Mouse (Mus musculus): ENCODE data around the gene Magix. TPM values are rescaled to one million over a fixed set of nuclear protein-coding genes. Genes with fewer than 3 reads are reported as not detected.

The Magix gene
- polyA plus RNA-seq, 1 experiment from 2014 or later: 0.13 TPM

GRCm38 (mm10) chrX:7665739-7666502 is 15.1 kb downstream of the Magix start:
- Histone ChIP-seq H3K36me3 (ENCODE audit: control insufficient read depth, insufficient read depth, low read length) (no peaks in the 10 kb centered on the region), H3K27ac (ENCODE audit: low read length) (no peak overlapping the region), H3K9me3 (replicated peaks; ENCODE audit: control insufficient read depth, low read length, poor library complexity, severe bottlenecking) (no peaks in the 10 kb centered on the region), H3K4me1 (ENCODE audit: control insufficient read depth, insufficient read depth, low read length) (no peaks in the 10 kb centered on the region), H3K27me3 (ENCODE audit: control insufficient read depth, insufficient read depth, low read depth, low read length) (no peaks in the 10 kb centered on the region), H3K4me3 (ENCODE audit: low read depth, low read length) (no peak overlapping the region), H3K4me2 (ENCODE audit: low read length) (no peak overlapping the region), H3K9ac (ENCODE audit: low read depth, low read length) (no peak overlapping the region)
- no peak for ATAC-seq
- WGBS: 76% methylated on average over 21 of the region's 21 CpGs

- Histone ChIP-seq H3K27me3 (ENCODE audit: control insufficient read depth, insufficient read depth, low read depth, low read length) (no peaks in the 10 kb centered on the region), H3K4me1 (ENCODE audit: control insufficient read depth, insufficient read depth, low read length) (no peaks in the 10 kb centered on the region), H3K27ac (ENCODE audit: low read length) (no peak overlapping the region), H3K4me2 (ENCODE audit: low read length) (no peak overlapping the region), H3K9me3 (replicated peaks; ENCODE audit: control insufficient read depth, low read length, poor library complexity, severe bottlenecking) (no peaks in the 10 kb centered on the region), H3K36me3 (ENCODE audit: control insufficient read depth, insufficient read depth, low read length) (no peaks in the 10 kb centered on the region), H3K4me3 (ENCODE audit: low read depth, low read length) (no peak overlapping the region), H3K9ac (ENCODE audit: low read depth, low read length) (no peak overlapping the region)
- ATAC-seq: no peak
- 91% methylated on average over 11 of the region's 11 CpGs for WGBS
Observed at GRCm38 (mm10) chrX:7664791-7665190, 16.3 kb downstream of the Magix start.

GRCm38 (mm10) chrX:7662936-7663335 is 18.1 kb downstream of the Magix start:
- no peaks in the 10 kb centered on the region for H3K36me3 ChIP-seq (ENCODE audit: control insufficient read depth, insufficient read depth, low read length)
- WGBS: 88% methylated on average over 3 of the region's 3 CpGs
- no peak overlapping the region for H3K27ac ChIP-seq (ENCODE audit: low read length)
- H3K4me1 ChIP-seq (ENCODE audit: control insufficient read depth, insufficient read depth, low read length): no peaks in the 10 kb centered on the region
- H3K4me2 ChIP-seq (ENCODE audit: low read length): no peak overlapping the region
- H3K9me3 ChIP-seq (replicated peaks; ENCODE audit: control insufficient read depth, low read length, poor library complexity, severe bottlenecking): no peaks in the 10 kb centered on the region
- no peak overlapping the region for H3K4me3 ChIP-seq (ENCODE audit: low read depth, low read length)
- no peaks in the 10 kb centered on the region for H3K27me3 ChIP-seq (ENCODE audit: control insufficient read depth, insufficient read depth, low read depth, low read length)
- H3K9ac ChIP-seq (ENCODE audit: low read depth, low read length): no peak overlapping the region
- ATAC-seq: no peak

- Histone ChIP-seq H3K36me3 (ENCODE audit: control insufficient read depth, insufficient read depth, low read length) (no peaks in the 10 kb centered on the region), H3K4me2 (ENCODE audit: low read length) (no peak overlapping the region), H3K4me1 (ENCODE audit: control insufficient read depth, insufficient read depth, low read length) (no peaks in the 10 kb centered on the region), H3K9ac (ENCODE audit: low read depth, low read length) (no peak overlapping the region), H3K27ac (ENCODE audit: low read length) (no peak overlapping the region), H3K27me3 (ENCODE audit: control insufficient read depth, insufficient read depth, low read depth, low read length) (no peaks in the 10 kb centered on the region), H3K9me3 (replicated peaks; ENCODE audit: control insufficient read depth, low read length, poor library complexity, severe bottlenecking) (no peaks in the 10 kb centered on the region), H3K4me3 (ENCODE audit: low read depth, low read length) (no peak overlapping the region)
- WGBS: 84% methylated on average over 4 of the region's 4 CpGs
- no peak for ATAC-seq
Observed at GRCm38 (mm10) chrX:7661086-7661485, 20.0 kb downstream of the Magix start.

- Histone ChIP-seq H3K9ac (ENCODE audit: low read depth, low read length) (no peak overlapping the region), H3K27ac (ENCODE audit: low read length) (no peak overlapping the region), H3K9me3 (replicated peaks; ENCODE audit: control insufficient read depth, low read length, poor library complexity, severe bottlenecking) (no peaks in the 10 kb centered on the region), H3K4me3 (ENCODE audit: low read depth, low read length) (no peak overlapping the region), H3K4me2 (ENCODE audit: low read length) (no peak overlapping the region), H3K4me1 (ENCODE audit: control insufficient read depth, insufficient read depth, low read length) (no peaks in the 10 kb centered on the region), H3K36me3 (ENCODE audit: control insufficient read depth, insufficient read depth, low read length) (no peaks in the 10 kb centered on the region), H3K27me3 (ENCODE audit: control insufficient read depth, insufficient read depth, low read depth, low read length) (no peaks in the 10 kb centered on the region)
- ATAC-seq: no peak
- 54% methylated on average over 11 of the region's 11 CpGs for WGBS
Observed at GRCm38 (mm10) chrX:7658785-7659589, 22.1 kb downstream of the Magix start.

- no peaks in the 10 kb centered on the region for H3K4me1 ChIP-seq (ENCODE audit: control insufficient read depth, insufficient read depth, low read length)
- H3K9me3 ChIP-seq (replicated peaks; ENCODE audit: control insufficient read depth, low read length, poor library complexity, severe bottlenecking): no peaks in the 10 kb centered on the region
- no peaks in the 10 kb centered on the region for H3K36me3 ChIP-seq (ENCODE audit: control insufficient read depth, insufficient read depth, low read length)
- no peak overlapping the region for H3K4me3 ChIP-seq (ENCODE audit: low read depth, low read length)
- no peak overlapping the region for H3K4me2 ChIP-seq (ENCODE audit: low read length)
- no peak overlapping the region for H3K27ac ChIP-seq (ENCODE audit: low read length)
- 27% methylated on average over 15 of the region's 15 CpGs for WGBS
- H3K9ac ChIP-seq (ENCODE audit: low read depth, low read length): no peak overlapping the region
- no peaks in the 10 kb centered on the region for H3K27me3 ChIP-seq (ENCODE audit: control insufficient read depth, insufficient read depth, low read depth, low read length)
- no peak for ATAC-seq
Observed at GRCm38 (mm10) chrX:7658031-7658784, 22.8 kb downstream of the Magix start.

GRCm38 (mm10) chrX:7657221-7657639 is 23.8 kb downstream of the Magix start, which contains the start of gene Prickle3:
Gene Prickle3 (plus strand): TSS chrX:7657260.
- H3K9ac ChIP-seq (ENCODE audit: low read depth, low read length): no peak within 1 kb of the TSS
- peak within 1 kb of the TSS; percentile 42 for H3K4me2 ChIP-seq (ENCODE audit: low read length)
- no peaks in the 10 kb centered on the region for H3K4me1 ChIP-seq (ENCODE audit: control insufficient read depth, insufficient read depth, low read length)
- H3K9me3 ChIP-seq (replicated peaks; ENCODE audit: control insufficient read depth, low read length, poor library complexity, severe bottlenecking): no peaks in the 10 kb centered on the region
- H3K27ac ChIP-seq (ENCODE audit: low read length): no peak within 1 kb of the TSS
- no peaks in the 10 kb centered on the region for H3K27me3 ChIP-seq (ENCODE audit: control insufficient read depth, insufficient read depth, low read depth, low read length)
- peak; percentile 61; the same call in 1 of the 2 replicates for ATAC-seq
- no peaks in the 10 kb centered on the region for H3K36me3 ChIP-seq (ENCODE audit: control insufficient read depth, insufficient read depth, low read length)
- peak within 1 kb of the TSS; percentile 22 for H3K4me3 ChIP-seq (ENCODE audit: low read depth, low read length)
- 20% methylated on average over 26 of the region's 26 CpGs for WGBS

- WGBS: 18% methylated on average over 25 of the region's 25 CpGs
- peak; percentile 95 for ATAC-seq
- Histone ChIP-seq H3K4me2 (ENCODE audit: low read length) (peak overlapping the region; percentile 56), H3K27me3 (ENCODE audit: control insufficient read depth, insufficient read depth, low read depth, low read length) (no peaks in the 10 kb centered on the region), H3K27ac (ENCODE audit: low read length) (peak overlapping the region; percentile 75), H3K4me1 (ENCODE audit: control insufficient read depth, insufficient read depth, low read length) (no peaks in the 10 kb centered on the region), H3K36me3 (ENCODE audit: control insufficient read depth, insufficient read depth, low read length) (no peaks in the 10 kb centered on the region; the same call in 1 of the 2 replicates), H3K4me3 (ENCODE audit: low read depth, low read length) (peak overlapping the region; percentile 30), H3K9me3 (replicated peaks; ENCODE audit: control insufficient read depth, low read length, poor library complexity, severe bottlenecking) (no peaks in the 10 kb centered on the region), H3K9ac (ENCODE audit: low read depth, low read length) (peak overlapping the region; percentile 59)
Observed at GRCm38 (mm10) chrX:7648671-7649304, 32.3 kb downstream of the Magix start.
